Mouse (Mus musculus) embryonic fibroblast, embryonic 13.5 days (primary cell): ENCODE measurements around the gene Pold2.

Experiments used
- CTCF ChIP-seq: IDR thresholded peaks from 2 replicates; pipeline ENCODE4 v1.5.1; 2011; ENCODE audit warnings: mild to moderate bottlenecking, control low read depth, low read length, moderate library complexity, borderline replicate concordance; ENCODE audit not compliant: insufficient read depth
- POLR2A ChIP-seq: IDR thresholded peaks from 2 replicates; pipeline ENCODE4 v1.6.1; 2011; ENCODE audit warnings: low read depth, mild to moderate bottlenecking, control low read depth, low read length, moderate library complexity

DNA sequence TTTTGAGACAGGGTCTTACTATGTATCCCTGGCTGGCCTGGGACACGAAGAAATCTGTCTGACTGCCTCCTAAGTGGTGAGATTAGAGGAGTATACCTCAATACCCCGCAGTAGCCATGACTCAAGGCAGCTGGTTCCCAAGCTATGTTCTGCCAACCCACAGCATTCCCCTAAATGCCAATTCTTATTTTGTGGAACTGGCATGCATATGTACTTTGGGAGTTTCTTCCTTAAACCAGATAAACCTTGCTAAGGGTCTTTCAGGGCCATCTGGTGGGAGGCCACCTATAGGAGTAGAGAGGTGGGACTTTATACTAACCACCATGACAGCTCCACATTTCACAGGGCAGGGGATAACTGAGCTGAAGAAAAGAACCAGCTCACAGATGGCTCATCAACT is 25.8 kb upstream of the Pold2 start:
- TF ChIP-seq CTCF, result no peak
- TF ChIP-seq POLR2A, result no peak
